Mouse (Mus musculus): ENCODE data around the gene Pdcd6ip.

DNA sequence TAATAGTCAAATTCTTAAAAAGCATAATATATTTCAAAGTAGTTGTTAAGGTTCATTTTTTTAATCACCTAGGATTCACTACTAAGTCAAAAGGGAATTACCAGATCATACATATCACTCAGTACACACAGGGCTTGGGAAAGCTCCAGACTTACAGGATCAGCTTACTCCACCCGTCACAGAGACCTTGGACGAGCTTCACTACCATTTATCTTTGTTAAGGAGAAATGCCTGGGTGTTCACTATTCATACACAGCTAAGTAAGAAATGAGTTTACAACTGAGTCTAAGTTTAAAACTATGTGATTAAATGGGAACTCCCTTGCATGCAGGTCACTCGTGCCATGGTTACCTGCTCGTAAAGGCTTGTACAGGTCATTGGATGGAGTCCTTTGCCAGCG lies 35.7 kb downstream of the Pdcd6ip start:
- no peak for TF ChIP-seq POLR2A (IDR thresholded peaks at IDR 0.05; ENCODE audit: insufficient read length, low read depth)
- TF ChIP-seq SRF (IDR thresholded peaks at IDR 0.05; ENCODE audit: control insufficient read depth, insufficient read length, low read depth) = no peak
- TF ChIP-seq E2F4 (IDR thresholded peaks at IDR 0.05; ENCODE audit: insufficient read depth) = no peak
- TF ChIP-seq TCF3 (IDR thresholded peaks at IDR 0.05; ENCODE audit: insufficient read length, low read depth) = no peak
- TF ChIP-seq MAX (IDR thresholded peaks at IDR 0.05; ENCODE audit: low read depth) = no peak

Data from myocyte (in vitro differentiated cells).